Mouse (Mus musculus) kidney, adult 2 months (tissue): Measurements from ENCODE around the gene Arhgef11.

Experiments
- CTCF ChIP-seq: fragments of 200-500 bp; conservative IDR thresholded peaks from 2 replicates; pipeline ENCODE4 v1.5.1; 2011; ENCODE audit warnings: low read depth, mild to moderate bottlenecking, control low read depth, low read length, moderate library complexity, mixed read lengths; ENCODE audit not compliant: insufficient read depth, insufficient read length
- POLR2A ChIP-seq: fragments of 200-500 bp; IDR thresholded peaks from one replicate; pipeline ENCODE4 v1.6.1; 2011; ENCODE audit warnings: low read depth, low read length, control low read depth

DNA sequence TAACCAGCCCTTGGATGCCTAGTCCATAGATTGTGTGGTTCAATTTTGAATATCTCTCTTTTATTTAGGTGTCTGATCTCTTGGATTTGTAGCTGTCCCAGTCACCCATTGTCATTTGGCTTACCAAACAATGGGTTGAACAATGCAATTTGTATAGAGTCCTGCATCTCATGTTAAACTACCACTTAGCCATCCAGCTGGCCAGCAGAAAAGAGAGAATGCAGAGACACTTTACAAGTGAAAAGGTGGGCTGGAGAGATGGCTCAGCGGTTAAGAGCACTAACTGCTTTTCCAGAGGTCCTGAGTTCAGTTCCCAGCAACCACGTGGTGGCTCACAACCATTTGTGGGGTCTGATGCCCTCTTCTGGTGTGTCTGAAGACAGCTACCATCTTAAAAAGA is 41.0 kb downstream of the Arhgef11 start:
- TF ChIP-seq POLR2A (no peak), CTCF (no peak)
